Mouse (Mus musculus): ENCODE measurements around the gene Myo5c. TPM values are rescaled to one million over a fixed set of nuclear protein-coding genes. Genes with fewer than 3 reads are reported as not detected.

Myo5c gene
- polyA plus RNA-seq, 1 experiment from 2014 or later = 20.1 TPM

DNA sequence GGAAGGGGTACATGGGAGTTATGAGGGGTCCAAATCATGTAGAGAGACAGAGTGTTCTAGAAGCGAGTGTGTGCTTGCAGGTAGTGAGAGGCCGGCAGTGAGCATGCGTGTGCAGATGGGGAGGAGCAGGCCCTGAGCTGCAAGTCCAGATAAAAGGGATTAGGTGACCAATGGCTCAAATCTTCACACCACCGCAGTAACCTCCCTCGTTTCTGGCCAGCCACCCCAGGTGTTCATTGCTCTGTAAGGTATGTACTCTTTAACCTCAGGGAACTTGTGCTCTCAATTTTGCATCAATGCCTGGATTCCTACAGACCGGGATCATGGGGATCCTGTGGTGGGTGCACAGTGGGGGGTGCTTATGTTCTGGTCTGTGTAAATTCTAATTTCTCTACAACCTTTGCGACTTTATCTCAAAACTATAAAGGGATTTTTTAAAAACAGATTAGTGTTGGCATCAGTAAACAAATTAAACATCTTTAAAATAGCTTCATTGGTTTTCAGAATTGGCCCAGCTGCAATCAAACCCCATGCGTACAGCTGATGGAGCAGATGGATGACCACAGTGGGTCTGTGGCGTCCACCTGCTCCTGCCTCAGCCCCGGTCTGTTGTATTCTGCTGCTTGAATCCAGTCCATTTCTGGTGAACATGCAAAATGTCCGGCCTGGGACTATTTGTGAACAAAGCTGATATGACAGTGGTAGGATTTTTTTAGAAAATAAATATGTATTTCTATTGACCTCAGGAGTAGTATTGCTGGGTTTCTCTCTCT is 74.5 kb downstream of the Myo5c start, which contains the start of gene Gnb5:
Gene Gnb5 (plus strand): TSS at position 163 of the 773 bp plus-strand sequence.
- H3K27me3 ChIP-seq = no peaks in the 10 kb centered on the region
- DNase-seq (ENCODE audit: low read depth, low spot score) (no peak), ATAC-seq (no peak)
- TF ChIP-seq CTCF (IDR thresholded peaks at IDR 0.05) = no peak
- CTCF ChIA-PET = interaction anchor here (0.7 kb wide), 1 partner anchor 12 kb away, joined by 3 read pairs; no protein-coding TSS in a partner anchor
- POLR2A ChIA-PET = no interaction called here
- in situ Hi-C loops (cut with MboI; ENCODE audit: low pct_unique_long_range_greater_than_20kb) = no loop called here

GRCm38 (mm10) chr9:75307015-75307414 is 75.2 kb downstream of the Myo5c start:
- in situ Hi-C loops (cut with MboI; ENCODE audit: low pct_unique_long_range_greater_than_20kb) = no loop called here
- ATAC-seq (no peak), DNase-seq (ENCODE audit: low read depth, low spot score) (no peak)
- no peak for TF ChIP-seq CTCF (IDR thresholded peaks at IDR 0.05)
- H3K27me3 ChIP-seq = no peaks in the 10 kb centered on the region
- ChIA-PET CTCF (interaction anchor here (0.7 kb wide), 1 partner anchor 13 kb away, joined by 3 read pairs; no protein-coding TSS in a partner anchor), POLR2A (no interaction called here)

DNA sequence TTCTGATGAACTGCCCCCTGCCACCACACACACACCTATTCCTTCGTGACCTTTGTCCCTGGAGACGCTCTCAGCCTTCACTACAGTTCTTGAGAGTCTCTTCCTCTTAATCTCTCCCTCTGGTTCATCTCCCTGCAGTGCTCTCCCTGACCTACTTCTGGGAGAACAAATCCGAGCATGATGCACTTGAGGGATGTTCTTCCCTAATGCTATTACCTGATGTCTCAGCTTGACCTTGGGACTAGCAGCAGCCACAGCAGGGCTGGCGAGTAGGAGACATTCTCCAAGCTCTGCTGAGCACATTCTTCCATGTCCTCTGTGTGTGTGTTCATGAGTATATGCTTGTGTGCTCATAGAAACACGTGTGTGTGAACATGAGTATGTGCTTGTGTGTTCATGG is 76.8 kb downstream of the Myo5c start:
- POLR2A ChIA-PET = no interaction called here
- H3K27me3 ChIP-seq = no peaks in the 10 kb centered on the region
- DNase-seq (ENCODE audit: low read depth, low spot score) = no peak
- ATAC-seq = no peak
- CTCF ChIA-PET = no interaction called here
- no peak for TF ChIP-seq CTCF (IDR thresholded peaks at IDR 0.05)
- in situ Hi-C loops (cut with MboI; ENCODE audit: low pct_unique_long_range_greater_than_20kb) = no loop called here

GRCm38 (mm10) chr9:75312008-75312407 is 80.2 kb downstream of the Myo5c start:
- CTCF ChIA-PET = interaction anchor here (1.3 to 2.7 kb wide), 5 partner anchors 9 to 262 kb away, joined by 3 to 14 read pairs (median 5); no protein-coding TSS in a partner anchor
- H3K27me3 ChIP-seq = no peaks in the 10 kb centered on the region
- peak; percentile 83 for TF ChIP-seq CTCF (IDR thresholded peaks at IDR 0.05)
- in situ Hi-C loops (cut with MboI; ENCODE audit: low pct_unique_long_range_greater_than_20kb) = no loop called here
- POLR2A ChIA-PET = no interaction called here
- ATAC-seq (no peak), DNase-seq (ENCODE audit: low read depth, low spot score) (no peak)

DNA sequence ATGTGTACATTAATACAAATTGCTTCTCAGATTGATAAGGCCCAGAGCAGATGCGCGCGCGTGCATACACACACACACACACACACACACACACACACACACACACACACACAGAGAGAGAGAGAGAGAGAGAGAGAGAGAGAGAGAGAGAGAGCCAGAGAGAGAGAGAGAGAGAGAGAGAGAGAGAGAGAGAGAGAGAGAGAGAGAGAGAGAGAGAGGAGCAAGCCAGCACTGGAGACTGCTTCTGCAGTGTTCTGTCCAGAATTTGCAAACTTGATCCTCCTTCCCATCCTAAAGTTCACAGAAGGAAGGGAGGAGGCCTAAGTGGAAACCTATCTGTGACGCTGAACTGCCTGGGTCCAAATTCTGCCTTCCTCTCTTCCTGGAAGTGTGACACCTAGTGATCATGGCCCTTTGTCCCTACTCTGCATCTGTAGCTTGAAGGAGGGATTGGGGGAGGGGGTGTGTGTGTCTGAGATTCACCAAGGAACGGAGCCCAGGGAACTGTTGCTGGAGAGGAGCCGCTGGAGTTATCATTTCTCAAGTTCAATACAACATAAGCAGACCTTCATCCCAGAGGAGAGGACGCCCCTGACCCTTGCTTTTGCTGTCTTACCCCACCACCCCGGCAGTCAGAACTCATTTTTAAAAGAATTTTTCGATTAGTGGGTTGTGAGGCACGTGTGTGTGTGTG is 81.5 kb downstream of the Myo5c start:
- no peak for TF ChIP-seq CTCF (IDR thresholded peaks at IDR 0.05)
- no peaks in the 10 kb centered on the region for H3K27me3 ChIP-seq
- in situ Hi-C loops (cut with MboI; ENCODE audit: low pct_unique_long_range_greater_than_20kb) = no loop called here
- ChIA-PET CTCF (interaction anchor here (1.0 to 2.7 kb wide), 7 partner anchors 10 to 264 kb away, joined by 3 to 14 read pairs (median 3); no protein-coding TSS in a partner anchor), POLR2A (no interaction called here)
- ATAC-seq = no peak
- DNase-seq (ENCODE audit: low read depth, low spot score) = no peak

DNA sequence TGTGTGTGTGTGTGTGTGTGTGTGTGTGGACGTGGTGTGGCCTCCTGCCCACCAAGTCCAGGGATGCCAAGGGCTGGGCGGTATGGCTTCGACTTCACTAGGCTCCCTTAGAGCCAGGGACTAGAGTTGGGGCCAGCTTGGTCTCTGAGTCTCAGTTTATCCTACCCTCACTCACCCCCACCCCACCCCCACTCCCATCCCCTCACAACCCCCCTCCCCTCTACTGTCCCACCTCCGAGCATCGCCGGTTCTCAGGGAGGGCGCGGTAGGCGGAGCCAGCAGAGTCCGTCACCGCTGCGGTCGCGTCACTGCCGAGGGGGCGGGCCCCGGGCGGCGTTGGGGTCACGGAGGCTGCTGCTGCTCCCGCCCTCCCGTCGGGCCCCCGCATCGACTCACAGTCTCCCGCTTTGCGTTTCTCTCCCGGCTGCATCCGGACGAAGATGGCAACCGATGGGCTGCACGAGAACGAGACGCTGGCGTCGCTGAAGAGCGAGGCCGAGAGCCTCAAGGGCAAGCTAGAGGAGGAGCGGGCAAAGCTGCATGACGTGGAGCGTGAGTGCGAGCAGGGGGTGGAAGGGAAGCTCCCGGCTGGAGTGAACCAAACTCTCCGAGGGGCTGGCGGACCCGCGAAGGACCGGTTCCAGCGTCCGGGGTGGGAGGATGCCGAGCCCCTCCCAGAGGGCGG is 82.2 kb downstream of the Myo5c start:
- ATAC-seq = peak; percentile 80
- TF ChIP-seq CTCF (IDR thresholded peaks at IDR 0.05) = no peak
- no peaks in the 10 kb centered on the region for H3K27me3 ChIP-seq
- CTCF ChIA-PET = interaction anchor here (1.2 to 2.5 kb wide), 2 partner anchors 11 to 18 kb away, joined by 3 to 14 read pairs; no protein-coding TSS in a partner anchor
- in situ Hi-C loops (cut with MboI; ENCODE audit: low pct_unique_long_range_greater_than_20kb) = no loop called here
- POLR2A ChIA-PET = interaction anchor here (0.6 kb wide), 1 partner anchor 228 kb away, joined by 4 read pairs; no protein-coding TSS in a partner anchor
- DNase-seq (ENCODE audit: low read depth, low spot score) = no peak

DNA sequence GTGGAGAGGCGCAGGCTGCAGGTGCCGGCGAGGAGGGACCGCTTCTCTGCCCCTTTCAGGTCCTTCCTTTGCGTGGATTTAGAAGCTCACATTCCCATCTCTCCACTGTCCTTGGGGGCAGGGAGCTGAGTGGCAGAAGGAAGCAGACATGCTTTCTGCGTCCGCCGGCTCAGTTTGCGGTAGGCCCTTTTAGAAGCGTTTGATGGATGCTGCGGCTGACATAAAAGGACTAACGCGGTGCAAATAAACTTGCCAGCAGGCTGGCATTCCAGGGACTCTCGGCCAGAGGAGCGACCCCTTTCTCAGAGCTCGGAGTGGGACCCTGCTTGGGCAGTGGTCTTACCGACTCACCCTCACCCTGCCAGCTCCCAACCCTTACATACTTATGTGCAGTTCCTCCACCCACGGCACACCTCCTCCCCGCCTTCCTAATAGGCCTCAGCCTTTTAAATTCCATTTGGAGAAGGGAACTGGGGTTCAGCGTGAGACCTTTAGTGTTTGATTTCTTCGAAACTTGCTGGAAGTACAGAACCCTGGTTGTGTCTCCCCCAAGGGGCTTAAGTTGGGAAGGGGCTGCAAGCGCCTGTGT is 82.8 kb downstream of the Myo5c start:
- peak; percentile 25 for ATAC-seq
- TF ChIP-seq CTCF (IDR thresholded peaks at IDR 0.05) = no peak
- no peaks in the 10 kb centered on the region for H3K27me3 ChIP-seq
- in situ Hi-C loops (cut with MboI; ENCODE audit: low pct_unique_long_range_greater_than_20kb) = no loop called here
- CTCF ChIA-PET = interaction anchor here (1.2 kb wide), 1 partner anchor 19 kb away, joined by 3 read pairs; no protein-coding TSS in a partner anchor
- no peak for DNase-seq (ENCODE audit: low read depth, low spot score)
- POLR2A ChIA-PET = interaction anchor here (0.6 to 0.7 kb wide), 2 partner anchors 184 to 229 kb away, joined by 3 to 4 read pairs; no protein-coding TSS in a partner anchor

- DNase-seq (ENCODE audit: low read depth, low spot score) = no peak
- in situ Hi-C loops (cut with MboI; ENCODE audit: low pct_unique_long_range_greater_than_20kb) = no loop called here
- ChIA-PET POLR2A (interaction anchor here (0.7 kb wide), 1 partner anchor 183 kb away, joined by 3 read pairs; no protein-coding TSS in a partner anchor), CTCF (no interaction called here)
- no peak for TF ChIP-seq CTCF (IDR thresholded peaks at IDR 0.05)
- no peaks in the 10 kb centered on the region for H3K27me3 ChIP-seq
- no peak for ATAC-seq
Observed at GRCm38 (mm10) chr9:75315238-75315637, 83.4 kb downstream of the Myo5c start.

DNA sequence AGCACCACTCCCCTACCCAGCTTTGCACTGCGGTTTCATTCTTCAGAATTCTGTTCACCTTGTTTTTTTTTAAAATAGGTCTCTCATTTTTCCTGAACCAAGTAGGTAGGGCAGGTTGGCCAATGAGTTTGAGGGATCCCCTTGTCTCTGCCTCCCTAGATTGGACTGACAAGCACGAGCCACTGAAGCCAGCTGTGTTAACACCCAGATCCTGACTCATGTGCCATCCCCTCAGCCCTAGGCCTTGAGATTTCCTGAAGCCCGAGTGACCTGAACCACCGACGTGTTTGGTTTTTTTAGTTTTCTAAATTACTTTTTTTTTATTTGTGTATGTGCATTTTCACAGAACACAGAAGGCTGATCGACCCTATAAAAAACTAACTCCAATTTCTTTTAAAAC is 85.0 kb downstream of the Myo5c start:
- POLR2A ChIA-PET = no interaction called here
- no peak for ATAC-seq
- TF ChIP-seq CTCF (IDR thresholded peaks at IDR 0.05) = no peak
- CTCF ChIA-PET = no interaction called here
- in situ Hi-C loops (cut with MboI; ENCODE audit: low pct_unique_long_range_greater_than_20kb) = no loop called here
- no peak for DNase-seq (ENCODE audit: low read depth, low spot score)
- H3K27me3 ChIP-seq = no peaks in the 10 kb centered on the region

DNA sequence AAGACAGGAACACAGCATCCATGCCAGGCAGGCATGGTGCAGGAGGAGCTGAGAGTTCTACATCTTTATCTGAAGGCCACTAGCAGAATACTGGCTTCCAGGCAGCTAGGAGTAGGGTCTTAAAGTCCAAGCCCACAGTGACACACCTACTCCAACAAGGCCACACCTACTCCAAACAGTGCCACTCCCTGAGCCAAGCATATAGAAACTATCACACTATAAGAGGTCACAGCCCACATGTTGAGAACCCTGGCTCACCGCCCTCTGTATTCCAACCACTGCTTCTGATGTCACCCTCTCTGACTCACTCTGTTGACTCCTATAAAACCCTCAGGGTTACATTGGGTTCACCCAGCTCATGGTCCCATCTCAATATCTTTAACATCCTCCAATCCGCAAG is 86.4 kb downstream of the Myo5c start:
- ChIA-PET CTCF (no interaction called here), POLR2A (no interaction called here)
- H3K27me3 ChIP-seq = no peaks in the 10 kb centered on the region
- no peak for DNase-seq (ENCODE audit: low read depth, low spot score)
- no peak for ATAC-seq
- TF ChIP-seq CTCF (IDR thresholded peaks at IDR 0.05) = no peak
- in situ Hi-C loops (cut with MboI; ENCODE audit: low pct_unique_long_range_greater_than_20kb) = no loop called here

All from Patski (cell line).